Mouse (Mus musculus): ENCODE data around the gene Cfdp1. TPM values are rescaled to one million over a fixed set of nuclear protein-coding genes. Genes with fewer than 3 reads are reported as not detected.

Gene Cfdp1
- polyA plus RNA-seq, 1 experiment, result 5.8 TPM

GRCm38 (mm10) chr8:111726102-111726900 is 127.8 kb downstream of the Cfdp1 start:
- Histone ChIP-seq H3K27ac (ENCODE audit: control insufficient read depth, insufficient read depth, low read length) (no peak overlapping the region), H3K36me3 (ENCODE audit: control insufficient read depth, insufficient read depth, low read length) (no peaks in the 10 kb centered on the region), H3K4me1 (replicated peaks; ENCODE audit: control insufficient read depth, insufficient read depth, low read length) (peaks cover 3% of the 10 kb centered on the region; the same call in 1 of the 2 replicates), H3K27me3 (ENCODE audit: control insufficient read depth, insufficient read depth, low read length) (peaks cover 3% of the 10 kb centered on the region; the same call in 1 of the 2 replicates), H3K4me3 (ENCODE audit: control insufficient read depth, insufficient read depth, low read length) (no peak overlapping the region)
- 61% methylated on average over 7 of the region's 7 CpGs for WGBS
- no peak for DNase-seq
- TF ChIP-seq CTCF (IDR thresholded peaks at IDR 0.05; ENCODE audit: borderline replicate concordance, control insufficient read depth, extremely low read depth, insufficient read depth, low read length, poor library complexity) (no peak), POLR2A (IDR thresholded peaks at IDR 0.05; ENCODE audit: control insufficient read depth, extremely low read depth, insufficient read depth, low read length, poor library complexity) (no peak)

GRCm38 (mm10) chr8:111725341-111725740 is 128.8 kb downstream of the Cfdp1 start:
- H3K27ac ChIP-seq (ENCODE audit: control insufficient read depth, insufficient read depth, low read length), result no peak overlapping the region
- H3K27me3 ChIP-seq (ENCODE audit: control insufficient read depth, insufficient read depth, low read length), result no peaks in the 10 kb centered on the region; the same call in 1 of the 2 replicates

GRCm38 (mm10) chr8:111720115-111720544 is 134.0 kb downstream of the Cfdp1 start:
- Histone ChIP-seq H3K4me1 (replicated peaks; ENCODE audit: control insufficient read depth, insufficient read depth, low read length) (no peaks in the 10 kb centered on the region; the same call in 1 of the 2 replicates), H3K27me3 (ENCODE audit: control insufficient read depth, insufficient read depth, low read length) (no peaks in the 10 kb centered on the region), H3K4me3 (ENCODE audit: control insufficient read depth, insufficient read depth, low read length) (no peak overlapping the region), H3K36me3 (ENCODE audit: control insufficient read depth, insufficient read depth, low read length) (no peaks in the 10 kb centered on the region), H3K27ac (ENCODE audit: control insufficient read depth, insufficient read depth, low read length) (no peak overlapping the region)
- TF ChIP-seq POLR2A (IDR thresholded peaks at IDR 0.05; ENCODE audit: control insufficient read depth, extremely low read depth, insufficient read depth, low read length, poor library complexity) (no peak), CTCF (IDR thresholded peaks at IDR 0.05; ENCODE audit: borderline replicate concordance, control insufficient read depth, extremely low read depth, insufficient read depth, low read length, poor library complexity) (no peak)
- 46% methylated on average over 4 of the region's 4 CpGs for WGBS
- DNase-seq, result no peak

More at GRCm38 (mm10) chr8:111725341-111725740, 128.8 kb downstream of the Cfdp1 start:
- TF ChIP-seq POLR2A (IDR thresholded peaks at IDR 0.05; ENCODE audit: control insufficient read depth, extremely low read depth, insufficient read depth, low read length, poor library complexity) (no peak), CTCF (IDR thresholded peaks at IDR 0.05; ENCODE audit: borderline replicate concordance, control insufficient read depth, extremely low read depth, insufficient read depth, low read length, poor library complexity) (no peak)
- DNase-seq, result no peak
- 85% methylated on average over 6 of the region's 6 CpGs for WGBS
- Histone ChIP-seq H3K4me1 (replicated peaks; ENCODE audit: control insufficient read depth, insufficient read depth, low read length) (no peaks in the 10 kb centered on the region), H3K36me3 (ENCODE audit: control insufficient read depth, insufficient read depth, low read length) (no peaks in the 10 kb centered on the region), H3K4me3 (ENCODE audit: control insufficient read depth, insufficient read depth, low read length) (no peak overlapping the region)

- no peak overlapping the region for H3K4me3 ChIP-seq (ENCODE audit: control insufficient read depth, insufficient read depth, low read length)
- no peak overlapping the region for H3K27ac ChIP-seq (ENCODE audit: control insufficient read depth, insufficient read depth, low read length)
- H3K27me3 ChIP-seq (ENCODE audit: control insufficient read depth, insufficient read depth, low read length), result no peaks in the 10 kb centered on the region
- no peaks in the 10 kb centered on the region; the same call in 1 of the 2 replicates for H3K4me1 ChIP-seq (replicated peaks; ENCODE audit: control insufficient read depth, insufficient read depth, low read length)
- no peak for DNase-seq
- no peak for TF ChIP-seq POLR2A (IDR thresholded peaks at IDR 0.05; ENCODE audit: control insufficient read depth, extremely low read depth, insufficient read depth, low read length, poor library complexity)
- no peak for TF ChIP-seq CTCF (IDR thresholded peaks at IDR 0.05; ENCODE audit: borderline replicate concordance, control insufficient read depth, extremely low read depth, insufficient read depth, low read length, poor library complexity)
- H3K36me3 ChIP-seq (ENCODE audit: control insufficient read depth, insufficient read depth, low read length), result no peaks in the 10 kb centered on the region
- 31% methylated on average over 5 of the region's 5 CpGs for WGBS
These were observed 135.2 kb downstream of the Cfdp1 start for GRCm38 (mm10) chr8:111718937-111719336.

Other genes starting within 250 kb of the Cfdp1 start
- 10.4 and 10.7 TPM in 2 replicates for gene Ldhd, start 223.9 kb downstream of the Cfdp1 start, polyA plus RNA-seq (2012; rRNA removed)
- 10.3 and 11.1 TPM in 2 replicates for gene Zfp1, start 210.9 kb downstream of the Cfdp1 start, polyA plus RNA-seq (2012; rRNA removed)
- gene Ctrb1, start 163.3 kb downstream of the Cfdp1 start, polyA plus RNA-seq (2012; rRNA removed), result 6.6 and 11.8 TPM in 2 replicates
- 11.8 and 14.0 TPM in 2 replicates for gene Bcar1, start 110.5 kb downstream of the Cfdp1 start, polyA plus RNA-seq (2012; rRNA removed)
- 3.1 and 3.7 TPM in 2 replicates for gene Tmem170, start 22.5 kb upstream of the Cfdp1 start, polyA plus RNA-seq (2012; rRNA removed)
- 0.75 and 0.83 TPM in 2 replicates for gene Chst5, start 56.2 kb upstream of the Cfdp1 start, polyA plus RNA-seq (2012; rRNA removed)
- 2.4 and 2.8 TPM in 2 replicates for gene Tmem231, start 79.6 kb upstream of the Cfdp1 start, polyA plus RNA-seq (2012; rRNA removed)
- 34.1 and 45.3 TPM in 2 replicates for gene Gabarapl2, start 86.4 kb upstream of the Cfdp1 start, polyA plus RNA-seq (2012; rRNA removed)
- gene Adat1, start 138.0 kb upstream of the Cfdp1 start, polyA plus RNA-seq (2012; rRNA removed), result 4.0 and 4.5 TPM in 2 replicates
- gene Kars, start 157.0 kb upstream of the Cfdp1 start, polyA plus RNA-seq (2012; rRNA removed), result 54.5 and 63.7 TPM in 2 replicates
- gene Terf2ip, start 157.1 kb upstream of the Cfdp1 start, polyA plus RNA-seq (2012; rRNA removed), result 13.1 and 15.7 TPM in 2 replicates
- not detected in 2 replicates for gene Gm6793, start 160.7 kb upstream of the Cfdp1 start, polyA plus RNA-seq (2012; rRNA removed)